Mouse (Mus musculus) spleen, adult 2 months (tissue): ENCODE data around the gene Pim3.

Experiments
- CTCF ChIP-seq: fragments of 200-500 bp; IDR thresholded peaks from 2 replicates; pipeline ENCODE4 v1.5.1; 2011; ENCODE audit warnings: mild to moderate bottlenecking, inconsistent platforms; ENCODE audit not compliant: insufficient read depth, insufficient read length, insufficient replicate concordance; ENCODE audit errors: extremely low read depth
- POLR2A ChIP-seq: fragments of 200-500 bp; IDR thresholded peaks from 2 replicates; pipeline ENCODE4 v1.6.1; 2011; ENCODE audit warnings: low read depth, low read length, inconsistent platforms

DNA sequence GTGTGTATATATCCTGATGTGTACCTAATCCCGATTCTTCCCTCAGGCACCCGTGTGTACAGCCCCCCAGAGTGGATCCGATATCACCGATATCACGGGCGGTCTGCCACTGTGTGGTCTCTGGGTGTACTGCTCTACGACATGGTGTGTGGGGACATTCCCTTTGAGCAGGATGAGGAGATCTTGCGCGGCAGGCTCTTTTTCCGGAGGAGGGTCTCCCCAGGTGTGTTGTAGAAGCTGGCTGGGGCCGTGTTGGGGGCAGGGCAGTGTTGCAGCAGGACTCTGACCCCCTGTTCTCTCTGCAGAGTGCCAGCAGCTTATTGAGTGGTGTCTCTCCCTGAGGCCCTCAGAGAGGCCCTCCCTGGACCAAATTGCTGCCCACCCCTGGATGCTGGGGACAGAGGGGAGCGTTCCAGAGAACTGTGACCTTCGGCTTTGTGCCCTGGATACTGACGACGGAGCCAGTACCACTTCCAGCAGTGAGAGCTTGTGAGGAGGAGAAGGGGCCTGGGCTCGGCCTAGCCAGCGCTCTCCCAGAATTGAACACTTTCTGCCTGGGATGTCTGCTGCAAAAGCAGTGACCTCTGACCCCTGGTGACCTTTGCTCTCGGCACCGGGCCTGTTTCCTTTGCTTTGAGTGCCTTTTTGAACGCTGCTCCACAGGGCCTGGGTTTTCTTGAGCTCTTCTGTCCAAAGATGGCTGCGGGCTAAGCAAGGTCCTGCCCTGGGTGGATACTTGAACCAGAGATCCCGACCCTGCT is 2.5 kb downstream of the Pim3 start:
- TF ChIP-seq CTCF (no peak), POLR2A (no peak)
